Mouse (Mus musculus) heart, postnatal 0 days (tissue): ENCODE measurements at regions not wholly inside any gene's neighbourhood (a gene's known extent, or its start where the extent isn't known, plus 50 kb on each side); places are given as distances from the start of the nearest gene placed in this dataset.

ENCODE experiments used
- CTCF ChIP-seq: IDR thresholded peaks from 2 replicates; pipeline ENCODE4 v1.5.1; 2016; ENCODE audit warnings: antibody characterized with exemption, control low read depth, low read depth
- EP300 ChIP-seq: IDR thresholded peaks from 2 replicates; pipeline ENCODE4 v1.6.1; 2016; ENCODE audit warnings: antibody characterized with exemption, low read depth

DNA sequence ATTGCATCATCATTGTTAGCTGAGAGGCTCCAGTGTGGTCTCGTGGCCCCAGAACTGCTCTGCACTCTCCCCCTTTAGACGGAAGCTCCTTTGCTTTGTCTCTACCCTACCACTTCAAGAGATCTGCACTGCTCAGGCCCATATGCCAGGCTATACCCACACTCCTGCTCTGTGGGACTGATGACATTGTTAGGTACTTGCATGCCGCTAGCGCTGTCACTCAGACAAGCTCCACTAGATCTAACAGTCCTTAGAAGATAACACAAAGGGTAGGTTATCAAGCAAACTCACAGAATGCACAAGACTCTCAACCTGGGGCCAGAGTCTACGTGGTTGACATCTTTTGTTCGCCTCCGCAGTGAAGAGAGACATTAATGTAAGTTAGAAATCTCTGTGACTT is 383.1 kb downstream of the Trim52 start:
- TF ChIP-seq CTCF (no peak), EP300 (no peak)
